Mouse (Mus musculus) intestine, embryonic 14.5 days (tissue): ENCODE results near the gene Mroh9. TPM values are rescaled to one million over a fixed set of nuclear protein-coding genes. Genes with fewer than 3 reads are reported as not detected.

ENCODE experiments used
- ATAC-seq: fragments of 200-750 bp; cut with Nextera tagmentation; replicated peaks from 2 replicates; pipeline ENCODE4 v1.8.0; 2017; ENCODE audit warnings: low read depth, moderate number of reproducible peaks, moderate TSS enrichment, moderate library complexity; ENCODE audit not compliant: low FRiP score, low TSS enrichment
- DNase-seq: peaks from one replicate; pipeline ENCODE4 v3.0.0-alpha.2; 2018; ENCODE audit warnings: low spot score
- H3K27ac ChIP-seq: fragments of 300-500 bp; sonication (generic); 2 replicates; pipeline ENCODE4 v1.5.1; 2014; ENCODE audit warnings: low read depth, mild to moderate bottlenecking, control low read depth
- H3K27me3 ChIP-seq: fragments of 300-500 bp; sonication (generic); replicated peaks from 2 replicates; pipeline ENCODE4 v1.6.1; 2014; ENCODE audit warnings: low read length, control low read depth; ENCODE audit not compliant: control insufficient read depth, insufficient read depth
- H3K36me3 ChIP-seq: fragments of 300-500 bp; sonication (generic); 2 replicates; pipeline ENCODE4 v1.6.1; 2014; ENCODE audit warnings: low read length, control low read depth; ENCODE audit not compliant: control insufficient read depth, insufficient read depth
- H3K4me1 ChIP-seq: fragments of 300-500 bp; sonication (generic); replicated peaks from 2 replicates; pipeline ENCODE4 v1.6.1; 2014; ENCODE audit warnings: low read length, control low read depth, mixed read lengths; ENCODE audit not compliant: control insufficient read depth, insufficient read depth
- H3K4me2 ChIP-seq: fragments of 300-500 bp; sonication (generic); 2 replicates; pipeline ENCODE4 v1.6.1; 2014; ENCODE audit warnings: low read length
- H3K4me3 ChIP-seq: fragments of 300-500 bp; sonication (generic); 2 replicates; pipeline ENCODE4 v1.5.1; 2014; ENCODE audit warnings: low read depth, low read length, control low read depth, mixed read lengths
- H3K9ac ChIP-seq: fragments of 300-500 bp; sonication (generic); 2 replicates; pipeline ENCODE4 v1.6.1; 2014; ENCODE audit warnings: mild to moderate bottlenecking, low read length
- H3K9me3 ChIP-seq: fragments of 300-500 bp; sonication (generic); 2 replicates; pipeline ENCODE4 v1.6.1; 2016; ENCODE audit warnings: low read length, control low read depth; ENCODE audit not compliant: control insufficient read depth
- WGBS: fragments of 180-500 bp; shearing (Covaris S2); extraction: QIAGEN DNeasy Blood & Tissue Kit; methylation state at CpG from one replicate; pipeline ENCODE4 v1.1.7; 2014; 5-methylcytosine and 5-hydroxymethylcytosine counted together
- polyA plus RNA-seq: library from polyadenylated mRNA; unstranded; fragments of >200 nt; fragmentation: Nextera tagmentation; extraction: Ambion mirVana; gene quantifications from 2 replicates; pipeline ENCODE4 v1.2.1, GENCODE M21; 2014

Mroh9 gene
- polyA plus RNA-seq, result not detected in 2 replicates

GRCm38 (mm10) chr1:163085570-163085969, at the start of gene Mroh9:
TSS of gene Mroh9 (minus strand) at chr1:163085670.
- DNase-seq, result no peak
- H3K27me3 ChIP-seq, result no peaks in the 10 kb centered on the region
- no peak within 1 kb of the TSS for H3K27ac ChIP-seq
- no peak for ATAC-seq
- WGBS, result 84% methylated on average over 2 of the region's 2 CpGs
- no peaks in the 10 kb centered on the region for H3K4me1 ChIP-seq
- H3K9me3 ChIP-seq, result no peaks in the 10 kb centered on the region
- H3K9ac ChIP-seq, result no peak within 1 kb of the TSS
- H3K4me3 ChIP-seq, result no peak within 1 kb of the TSS
- no peaks in the 10 kb centered on the region for H3K36me3 ChIP-seq
- H3K4me2 ChIP-seq, result no peak within 1 kb of the TSS

GRCm38 (mm10) chr1:163129976-163130375, 44.5 kb upstream of the Mroh9 start:
- Histone ChIP-seq H3K4me2 (no peak overlapping the region), H3K36me3 (no peaks in the 10 kb centered on the region), H3K9me3 (no peaks in the 10 kb centered on the region), H3K4me3 (no peak overlapping the region), H3K27ac (no peak overlapping the region), H3K4me1 (no peaks in the 10 kb centered on the region), H3K27me3 (no peaks in the 10 kb centered on the region), H3K9ac (no peak overlapping the region)
- no peak for ATAC-seq
- DNase-seq, result no peak
- WGBS, result 72% methylated on average over 3 of the region's 3 CpGs

DNA sequence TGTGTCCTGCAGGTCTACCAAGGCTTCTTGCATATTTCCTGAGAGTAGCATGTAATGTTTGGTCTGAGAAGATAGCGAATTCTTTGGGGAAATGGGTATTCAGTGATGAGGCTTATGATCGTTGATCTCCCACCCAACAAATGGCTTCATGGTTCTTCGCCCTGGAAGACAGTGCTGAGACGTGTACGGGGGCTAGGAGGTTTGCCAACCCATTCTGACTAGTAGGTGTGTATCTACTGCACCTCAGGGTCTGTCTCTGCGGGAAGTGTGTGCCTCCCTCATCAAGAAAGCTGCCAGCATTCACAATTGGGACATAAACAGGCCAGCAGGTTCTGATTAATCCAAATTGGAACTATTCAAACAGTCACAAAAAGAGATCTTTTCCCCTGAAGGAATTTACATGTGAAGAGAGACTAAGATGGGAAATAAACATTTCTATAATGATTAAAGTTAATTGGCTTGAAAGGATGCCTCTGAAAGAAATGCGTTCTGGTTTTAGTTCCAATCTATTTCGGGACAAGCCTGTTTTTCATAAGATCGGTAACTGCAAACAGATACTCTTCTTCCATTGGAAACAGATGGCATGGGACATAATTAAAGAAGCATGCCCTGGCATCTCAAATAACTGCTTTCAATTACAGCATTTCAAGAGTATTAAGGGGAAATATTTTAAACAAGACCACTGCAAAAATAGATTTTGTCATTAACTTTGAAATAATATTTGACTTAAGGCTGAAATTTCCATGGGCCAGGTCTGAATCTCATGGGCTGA, 43.8 kb upstream of the Mroh9 start:
- H3K9ac ChIP-seq, result no peak overlapping the region
- no peak overlapping the region for H3K4me3 ChIP-seq
- DNase-seq (no peak), ATAC-seq (no peak)
- no peaks in the 10 kb centered on the region for H3K4me1 ChIP-seq
- no peaks in the 10 kb centered on the region for H3K36me3 ChIP-seq
- H3K27me3 ChIP-seq, result no peaks in the 10 kb centered on the region
- 82% methylated on average over 9 of the region's 9 CpGs for WGBS
- H3K9me3 ChIP-seq, result no peaks in the 10 kb centered on the region
- no peak overlapping the region for H3K4me2 ChIP-seq
- no peak overlapping the region for H3K27ac ChIP-seq

GRCm38 (mm10) chr1:163126175-163126881, 40.9 kb upstream of the Mroh9 start:
- H3K4me3 ChIP-seq, result no peak overlapping the region
- no peak overlapping the region for H3K27ac ChIP-seq
- H3K27me3 ChIP-seq, result no peaks in the 10 kb centered on the region
- no peaks in the 10 kb centered on the region for H3K9me3 ChIP-seq
- no peak for ATAC-seq
- no peaks in the 10 kb centered on the region for H3K36me3 ChIP-seq
- H3K9ac ChIP-seq, result no peak overlapping the region
- H3K4me2 ChIP-seq, result no peak overlapping the region
- H3K4me1 ChIP-seq, result no peaks in the 10 kb centered on the region
- 78% methylated on average over 7 of the region's 7 CpGs for whole genome bisulfite sequencing
- no peak for DNase-seq

DNA sequence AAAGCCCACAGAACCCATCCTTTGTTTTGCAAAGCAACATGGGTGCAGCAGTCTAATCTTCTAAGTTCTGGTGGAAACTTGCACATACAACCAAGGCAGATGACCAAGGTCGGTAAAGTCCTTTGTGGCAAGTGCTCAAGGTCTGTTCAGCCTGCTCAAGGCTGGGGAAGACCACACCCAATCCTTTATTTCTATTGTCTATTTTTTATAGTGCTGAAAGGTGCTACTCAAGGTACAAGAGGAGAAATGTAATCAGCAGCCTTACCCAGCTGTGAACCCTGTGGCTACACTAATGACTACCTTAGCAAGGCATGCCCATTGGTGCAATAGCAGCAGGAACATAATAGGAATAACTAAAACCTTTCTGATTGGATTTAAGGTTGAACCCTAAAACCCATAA, 36.9 kb upstream of the Mroh9 start:
- Histone ChIP-seq H3K27me3 (no peaks in the 10 kb centered on the region), H3K9ac (no peak overlapping the region), H3K36me3 (no peaks in the 10 kb centered on the region), H3K4me3 (no peak overlapping the region), H3K4me2 (no peak overlapping the region), H3K27ac (no peak overlapping the region), H3K9me3 (no peaks in the 10 kb centered on the region), H3K4me1 (no peaks in the 10 kb centered on the region)
- no peak for DNase-seq
- no peak for ATAC-seq
- 93% methylated on average over 1 of the region's 1 CpGs for WGBS

DNA sequence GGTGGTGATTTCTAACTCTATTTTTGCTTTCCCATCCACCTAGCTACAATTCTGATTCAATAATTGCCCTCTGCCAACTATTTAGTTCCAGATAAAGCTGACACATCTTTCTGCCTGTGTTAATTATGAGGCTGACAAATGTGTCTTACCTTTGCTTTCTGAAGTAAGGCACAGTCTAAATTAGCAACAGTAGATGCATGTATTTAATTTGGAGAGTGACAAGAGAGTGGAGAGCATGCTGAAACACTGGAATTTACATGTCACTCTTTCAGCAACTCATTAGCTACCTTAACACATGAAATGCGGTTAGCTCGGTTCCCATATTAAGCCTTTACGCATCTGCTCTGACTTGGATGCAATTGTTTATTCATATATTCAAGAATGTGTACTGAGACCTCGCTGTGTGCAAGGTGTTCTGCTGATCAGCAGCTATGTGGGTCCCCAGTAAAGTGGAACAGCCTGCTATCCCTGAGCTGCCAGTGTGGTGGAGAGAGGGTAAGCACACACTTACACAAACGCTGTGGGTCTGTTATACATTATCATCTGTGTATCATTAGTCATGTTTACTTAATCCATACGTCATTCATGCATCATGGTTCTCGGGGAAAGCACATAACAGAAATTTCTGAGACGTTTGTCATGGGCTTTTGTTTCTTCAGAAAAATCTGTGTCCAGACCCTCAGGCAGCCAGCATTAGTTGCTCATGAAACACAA, 28.1 kb upstream of the Mroh9 start:
- WGBS, result 57% methylated on average over 8 of the region's 8 CpGs
- no peaks in the 10 kb centered on the region for H3K9me3 ChIP-seq
- H3K4me2 ChIP-seq, result no peak overlapping the region
- ATAC-seq (no peak), DNase-seq (no peak)
- H3K36me3 ChIP-seq, result no peaks in the 10 kb centered on the region
- H3K4me1 ChIP-seq, result no peaks in the 10 kb centered on the region
- no peak overlapping the region for H3K9ac ChIP-seq
- H3K27ac ChIP-seq, result no peak overlapping the region
- H3K4me3 ChIP-seq, result no peak overlapping the region
- H3K27me3 ChIP-seq, result no peaks in the 10 kb centered on the region

DNA sequence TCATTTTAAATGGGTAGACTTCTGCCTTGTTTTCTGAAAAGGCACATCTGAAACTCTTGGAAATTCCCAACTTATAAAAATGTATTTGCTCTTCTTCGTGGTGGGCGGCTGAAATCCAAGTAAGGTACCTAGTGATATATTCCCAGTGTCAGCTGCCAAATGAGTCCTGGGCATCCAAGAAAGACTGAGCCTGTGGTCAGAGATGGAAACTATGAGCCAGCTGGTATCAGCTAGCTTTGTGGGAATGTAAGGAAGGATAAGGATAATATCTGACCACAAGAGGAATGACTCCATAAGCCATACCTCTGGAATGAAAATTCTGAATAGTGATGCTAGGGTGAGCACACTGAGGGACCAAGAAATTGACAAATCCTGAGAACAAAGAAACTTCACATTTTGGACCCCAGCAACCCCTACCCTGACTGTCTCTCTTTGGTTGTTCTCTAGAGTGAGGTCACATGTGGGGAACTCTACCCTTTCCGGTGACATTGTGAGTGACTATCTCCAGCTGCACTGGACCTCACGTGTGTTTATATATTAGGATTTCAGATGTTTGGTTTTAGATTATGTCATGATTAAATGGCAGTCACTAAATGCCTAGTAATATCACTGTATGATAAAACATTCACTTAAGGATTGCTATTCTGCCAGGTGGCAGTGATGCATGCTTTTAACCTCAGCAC, 27.2 kb upstream of the Mroh9 start:
- H3K9me3 ChIP-seq, result no peaks in the 10 kb centered on the region
- H3K9ac ChIP-seq, result no peak overlapping the region
- no peak for ATAC-seq
- 80% methylated on average over 4 of the region's 4 CpGs for WGBS
- no peaks in the 10 kb centered on the region for H3K4me1 ChIP-seq
- H3K4me3 ChIP-seq, result no peak overlapping the region
- DNase-seq, result no peak
- H3K27me3 ChIP-seq, result no peaks in the 10 kb centered on the region
- H3K36me3 ChIP-seq, result no peaks in the 10 kb centered on the region
- no peak overlapping the region for H3K4me2 ChIP-seq
- no peak overlapping the region for H3K27ac ChIP-seq

DNA sequence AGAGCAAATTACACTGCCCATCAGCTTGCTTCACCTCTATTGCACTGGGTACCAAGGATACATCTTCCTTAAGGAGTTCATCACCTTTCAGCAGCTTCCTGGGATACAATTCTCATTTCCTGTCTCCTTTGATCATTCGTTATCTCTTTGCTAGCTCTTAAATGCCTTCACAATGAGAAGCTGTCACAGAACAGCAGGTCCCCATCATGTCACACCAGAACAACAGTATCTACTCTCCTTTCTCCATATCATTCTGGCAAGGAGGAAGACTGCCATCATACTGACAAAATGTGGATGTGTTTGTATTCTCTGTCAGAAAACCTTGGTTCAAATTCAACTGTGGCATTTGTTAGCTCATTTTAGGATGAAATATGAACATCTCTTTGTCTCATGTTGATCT, 19.5 kb upstream of the Mroh9 start:
- no peak for ATAC-seq
- no peak overlapping the region for H3K4me2 ChIP-seq
- no peak overlapping the region for H3K9ac ChIP-seq
- no peaks in the 10 kb centered on the region for H3K4me1 ChIP-seq
- H3K4me3 ChIP-seq, result no peak overlapping the region
- H3K27ac ChIP-seq, result no peak overlapping the region
- no peaks in the 10 kb centered on the region for H3K27me3 ChIP-seq
- DNase-seq, result no peak
- no peaks in the 10 kb centered on the region for H3K9me3 ChIP-seq
- WGBS, result 76% methylated on average over 1 of the region's 1 CpGs
- H3K36me3 ChIP-seq, result no peaks in the 10 kb centered on the region
